Mouse (Mus musculus) mouse embryonic stem cell (cell line): ENCODE measurements around the gene Ccnt2.

Experiments used
- in situ Hi-C, 2 experiments: fragments of 300-500 bp; cut with MboI; formaldehyde crosslinking; loops; 1 replicate in 1 of 2; 3 replicates in 1 of 2; pipeline ENCODE4 v1.14.3; 2019 to 2020; ENCODE audit warnings: low sequenced_read_pairs in 2 of 2, low pct_unique_long_range_greater_than_20kb in 1 of 2, mixed read lengths in 1 of 2; ENCODE audit not compliant: unreplicated experiment in 1 of 2

Gene Ccnt2

GRCm38 (mm10) chr1:127780849-127781248 lies 6.9 kb downstream of the Ccnt2 start:
- in situ Hi-C loops = no loop called here

DNA sequence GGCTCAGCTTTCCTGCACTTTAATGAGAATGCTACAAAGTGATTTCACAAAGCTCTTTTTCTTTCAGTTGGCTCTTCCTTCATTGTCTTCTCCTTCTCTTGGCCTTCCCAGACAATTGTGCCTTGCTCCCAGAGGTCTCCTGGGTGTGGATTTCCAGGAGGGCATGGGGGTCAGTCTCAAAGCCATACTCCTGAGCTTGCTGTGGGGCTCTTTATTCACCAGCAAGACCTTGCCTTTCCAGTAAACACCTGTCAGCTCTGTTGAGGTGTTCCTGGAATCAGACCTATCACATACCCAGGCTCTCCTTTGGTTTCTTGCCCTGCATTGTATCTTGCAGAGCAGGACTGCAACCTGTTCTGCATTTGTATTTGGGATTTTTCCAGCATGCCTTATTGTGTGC lies 9.9 kb downstream of the Ccnt2 start:
- in situ Hi-C loops = no loop called here

DNA sequence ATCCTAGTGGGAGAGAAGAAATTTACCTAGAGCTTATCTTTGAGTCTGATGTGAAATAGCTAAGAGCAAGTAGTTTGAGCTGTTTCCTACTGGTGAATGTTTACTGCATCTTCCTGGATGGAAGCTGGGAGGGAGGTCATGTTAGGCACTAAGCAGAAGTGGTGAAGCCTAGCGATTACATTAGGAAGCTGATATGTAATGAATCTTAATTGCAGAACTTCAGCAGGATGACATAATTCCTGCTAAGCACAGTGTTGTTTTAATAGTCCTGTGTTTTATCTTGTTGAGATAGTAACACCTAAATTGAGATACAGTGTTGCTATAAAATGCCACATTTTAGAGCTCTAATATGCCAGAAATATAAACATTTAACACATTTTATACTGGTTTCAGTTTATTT lies 11.9 kb downstream of the Ccnt2 start:
- in situ Hi-C loops = no loop called here

- in situ Hi-C loops = no loop called here
These were observed 15.0 kb downstream of the Ccnt2 start for GRCm38 (mm10) chr1:127788943-127789342.

DNA sequence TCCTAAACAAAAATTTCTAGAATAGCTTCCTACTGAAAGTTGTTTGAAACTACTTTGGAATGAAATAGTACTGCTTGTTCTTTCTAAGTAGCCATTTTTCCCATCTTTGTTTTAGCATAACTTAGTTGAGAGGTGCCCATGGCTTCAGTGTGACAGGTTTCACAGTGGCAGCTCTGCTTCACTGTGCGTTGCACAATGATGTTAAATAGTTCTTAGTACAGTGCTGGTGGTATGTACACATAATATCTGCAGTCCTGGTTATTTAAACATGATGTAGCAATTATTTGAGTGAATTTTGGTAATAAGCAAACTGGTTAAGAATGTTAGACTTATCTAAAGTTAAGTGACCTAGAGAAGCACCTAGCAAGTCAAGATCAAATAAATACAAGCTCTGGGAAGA lies 19.5 kb downstream of the Ccnt2 start:
- in situ Hi-C loops = no loop called here

- in situ Hi-C loops = no loop called here
These were observed 21.3 kb downstream of the Ccnt2 start for GRCm38 (mm10) chr1:127795087-127795769.

- in situ Hi-C loops = no loop called here
These were observed 22.4 kb downstream of the Ccnt2 start for GRCm38 (mm10) chr1:127796341-127796740.

- in situ Hi-C loops = no loop called here
These were observed 22.8 kb downstream of the Ccnt2 start for GRCm38 (mm10) chr1:127796752-127797151.

DNA sequence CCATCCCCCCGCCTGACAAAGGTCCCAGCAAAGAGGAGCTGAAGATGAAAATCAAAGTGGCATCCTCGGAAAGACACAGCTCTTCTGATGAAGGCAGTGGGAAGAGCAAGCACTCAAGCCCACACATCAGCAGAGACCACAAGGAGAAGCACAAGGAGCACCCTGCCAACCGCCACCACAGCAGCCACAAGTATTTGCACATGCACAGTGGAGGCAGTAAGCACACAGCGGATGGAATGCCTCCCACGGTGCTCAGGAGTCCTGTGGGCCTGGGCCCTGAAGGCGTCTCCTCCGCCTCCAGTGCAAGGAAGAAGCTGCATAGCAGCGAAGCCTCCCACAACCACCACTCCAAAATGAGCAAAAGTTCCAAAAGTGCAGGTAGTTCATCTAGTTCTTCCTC lies 29.0 kb downstream of the Ccnt2 start:
- in situ Hi-C loops = no loop called here

- in situ Hi-C loops = no loop called here
These were observed 34.7 kb downstream of the Ccnt2 start for GRCm38 (mm10) chr1:127808671-127809070.

GRCm38 (mm10) chr1:127812929-127813328 lies 39.0 kb downstream of the Ccnt2 start:
- in situ Hi-C loops = no loop called here

DNA sequence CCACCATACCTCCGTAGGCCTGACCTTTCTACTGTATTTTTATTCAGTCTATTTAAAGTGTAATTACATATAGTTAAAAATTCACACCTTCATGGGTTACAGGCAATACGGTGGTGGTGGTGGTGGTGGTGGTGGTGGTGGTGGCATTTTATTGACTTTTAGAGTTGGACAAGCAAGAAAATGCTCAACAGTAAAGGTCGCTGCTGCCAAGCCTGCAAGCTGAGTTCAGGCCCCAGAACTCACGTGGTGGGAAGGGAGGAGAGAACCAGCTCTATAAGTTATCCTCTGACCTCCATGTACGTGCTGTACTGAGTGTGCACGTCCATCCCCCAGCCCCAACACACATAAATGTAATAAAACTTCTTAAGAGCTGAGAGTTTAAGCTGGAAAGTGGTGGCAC lies 42.4 kb downstream of the Ccnt2 start:
- in situ Hi-C loops = no loop called here

- in situ Hi-C loops = no loop called here
These were observed 53.4 kb downstream of the Ccnt2 start for GRCm38 (mm10) chr1:127827325-127827724.

DNA sequence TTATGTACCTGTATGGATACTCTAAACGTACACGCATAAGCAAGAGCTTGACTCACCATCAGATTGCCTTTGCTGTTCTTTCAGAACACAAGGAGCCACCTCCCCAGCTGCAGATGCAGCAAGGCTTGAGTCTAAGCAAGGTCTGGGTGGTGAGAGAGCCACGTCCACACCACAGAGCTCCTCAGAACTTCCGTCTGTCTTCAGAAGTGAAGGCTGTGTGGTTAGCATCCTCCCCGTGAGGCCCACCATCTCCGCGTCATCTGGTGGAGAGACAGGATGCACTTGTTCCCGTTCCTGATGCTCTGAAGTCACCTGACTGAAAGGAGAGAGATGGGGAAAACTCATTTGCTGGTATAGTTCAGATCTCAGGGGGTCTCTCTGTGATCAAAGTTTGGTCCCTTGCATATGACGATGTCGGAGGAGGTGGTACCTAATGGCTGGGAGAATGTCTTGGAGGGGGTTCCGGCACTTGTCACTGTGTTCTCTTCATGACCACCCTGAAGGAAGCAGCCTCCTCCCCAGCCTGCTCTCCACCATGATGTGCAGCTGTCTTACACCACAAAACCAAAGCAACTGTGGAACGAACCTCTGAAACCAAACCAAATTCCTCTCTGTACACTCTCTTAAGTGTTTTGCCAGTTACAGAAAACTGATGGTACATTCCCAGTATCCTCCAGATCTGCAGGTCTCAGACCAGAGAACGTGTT lies 56.4 kb downstream of the Ccnt2 start:
- in situ Hi-C loops = no loop called here

DNA sequence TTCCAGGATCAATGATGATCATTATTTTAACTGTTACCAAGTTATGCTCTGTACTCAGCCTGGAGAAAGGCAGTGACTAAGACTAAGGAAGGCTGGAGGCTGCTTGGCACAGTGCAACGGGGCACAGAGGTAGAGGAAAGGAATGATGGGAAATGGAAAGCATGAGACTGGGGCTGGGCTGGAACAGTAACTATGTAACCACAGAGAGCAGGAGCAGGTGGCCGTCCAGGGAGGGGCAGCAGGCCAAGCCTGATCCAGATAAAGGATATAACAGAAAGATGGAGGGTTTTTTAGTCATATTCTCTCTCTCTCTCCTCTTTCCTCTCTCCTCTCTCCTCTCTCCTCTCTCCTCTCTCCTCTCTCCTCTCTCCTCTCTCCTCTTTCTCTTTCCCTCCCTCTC lies 59.8 kb downstream of the Ccnt2 start:
- in situ Hi-C loops = no loop called here

- in situ Hi-C loops = no loop called here
These were observed 60.2 kb downstream of the Ccnt2 start for GRCm38 (mm10) chr1:127834202-127834601.

GRCm38 (mm10) chr1:127836619-127837018 lies 62.7 kb downstream of the Ccnt2 start:
- in situ Hi-C loops = no loop called here

DNA sequence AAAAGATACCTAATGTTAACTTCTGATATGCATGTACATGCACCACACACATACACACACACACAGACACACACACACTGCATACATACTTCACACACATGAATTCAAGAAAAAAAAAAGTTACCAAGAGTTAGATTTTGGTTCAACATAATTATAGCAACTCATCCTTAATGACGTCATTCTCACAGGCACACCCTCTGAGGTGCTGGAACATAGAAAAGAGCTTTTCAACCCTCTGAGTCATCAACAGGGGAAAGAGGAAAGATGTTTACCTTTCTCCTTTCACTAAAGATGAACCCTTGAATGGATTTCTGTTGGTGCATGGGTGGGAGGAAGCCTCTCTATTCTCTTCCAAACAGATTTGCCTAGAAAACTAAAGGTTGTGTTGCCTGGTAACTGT lies 64.6 kb downstream of the Ccnt2 start:
- in situ Hi-C loops = no loop called here

DNA sequence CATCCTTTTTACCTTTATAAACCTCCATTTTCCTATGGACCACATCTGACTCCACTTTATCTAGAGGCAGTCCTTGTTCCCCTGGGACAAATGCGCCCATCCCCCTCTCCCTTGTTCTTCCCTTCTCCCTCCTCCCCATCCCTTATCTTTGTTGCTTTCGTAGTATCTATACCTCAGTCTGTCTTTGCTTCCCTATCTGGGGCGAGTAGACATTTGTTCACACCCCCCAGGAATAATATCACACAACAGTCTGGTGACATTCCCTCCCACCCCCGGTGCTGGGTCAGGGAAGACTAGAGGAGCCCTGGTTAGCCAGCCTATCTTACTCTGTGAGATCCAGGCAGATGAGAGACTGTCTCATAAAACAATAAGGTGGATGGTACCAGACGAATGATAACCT lies 71.5 kb downstream of the Ccnt2 start:
- in situ Hi-C loops = no loop called here

- in situ Hi-C loops = no loop called here
These were observed 76.2 kb downstream of the Ccnt2 start for GRCm38 (mm10) chr1:127850075-127850610.
